Mouse (Mus musculus) urinary bladder, adult 18-20 months (tissue): Measurements from ENCODE around the gene Rsrc1.
A peak's percentile ranks its signal among the peaks of the same experiment; 100 is the strongest.

Experiments
- DNase-seq, 2 experiments: peaks; one replicate each; pipeline ENCODE4 v3.0.0; 2022; ENCODE audit warnings: low spot score in 2 of 2, mixed read lengths in 2 of 2

Gene Rsrc1

GRCm38 (mm10) chr3:67280247-67280646 is 299.1 kb downstream of the Rsrc1 start:
- DNase-seq: no peak

- DNase-seq: no peak
Observed at GRCm38 (mm10) chr3:67284039-67284438, 302.8 kb downstream of the Rsrc1 start.

- DNase-seq: no peak
Observed at GRCm38 (mm10) chr3:67284848-67285247, 303.7 kb downstream of the Rsrc1 start.

GRCm38 (mm10) chr3:67288664-67289063 is 307.5 kb downstream of the Rsrc1 start:
- DNase-seq: no peak

GRCm38 (mm10) chr3:67289482-67289881 is 308.3 kb downstream of the Rsrc1 start:
- DNase-seq: no peak

GRCm38 (mm10) chr3:67308725-67309124 is 327.5 kb downstream of the Rsrc1 start:
- DNase-seq: no peak

GRCm38 (mm10) chr3:67309644-67310311 is 328.6 kb downstream of the Rsrc1 start:
- no peak for DNase-seq

GRCm38 (mm10) chr3:67311436-67311835 is 330.2 kb downstream of the Rsrc1 start:
- DNase-seq: no peak

GRCm38 (mm10) chr3:67322422-67322821 is 341.2 kb downstream of the Rsrc1 start:
- DNase-seq: no peak

- no peak for DNase-seq
Observed at GRCm38 (mm10) chr3:67339558-67339957, 358.4 kb downstream of the Rsrc1 start.

- DNase-seq: no peak
Observed at GRCm38 (mm10) chr3:67340921-67341320, 359.7 kb downstream of the Rsrc1 start.

- no peak for DNase-seq
Observed at GRCm38 (mm10) chr3:67343004-67343662, 361.9 kb downstream of the Rsrc1 start.

GRCm38 (mm10) chr3:67344599-67344998 is 363.4 kb downstream of the Rsrc1 start:
- peak in 1 of 2 experiments; percentile 7 for DNase-seq

- no peak for DNase-seq
Observed at GRCm38 (mm10) chr3:67346674-67347073, 365.5 kb downstream of the Rsrc1 start.

- DNase-seq: no peak
Observed at GRCm38 (mm10) chr3:67351406-67352127, 370.4 kb downstream of the Rsrc1 start.

- DNase-seq: no peak
Observed at GRCm38 (mm10) chr3:67352128-67352762, 371.1 kb downstream of the Rsrc1 start.

GRCm38 (mm10) chr3:67352763-67353149 is 371.6 kb downstream of the Rsrc1 start:
- DNase-seq: no peak

- DNase-seq: no peak
Observed at GRCm38 (mm10) chr3:67358376-67358775, 377.2 kb downstream of the Rsrc1 start.

- DNase-seq: no peak
Observed at GRCm38 (mm10) chr3:67366087-67366892, 385.1 kb downstream of the Rsrc1 start.

- DNase-seq: no peak
Observed at GRCm38 (mm10) chr3:67367481-67367880, 386.3 kb downstream of the Rsrc1 start.

GRCm38 (mm10) chr3:67369407-67370079 is 388.4 kb downstream of the Rsrc1 start:
- DNase-seq: no peak
